Mouse (Mus musculus): Measurements from ENCODE around the gene Fam186b.
A peak's percentile ranks its signal among the peaks of the same experiment; 100 is the strongest.
"Not testable (repeated sequence)": the region's sequence is repeated elsewhere in the genome, so short reads cannot be mapped to it uniquely, and the experiment has no call there.

Fam186b gene

DNA sequence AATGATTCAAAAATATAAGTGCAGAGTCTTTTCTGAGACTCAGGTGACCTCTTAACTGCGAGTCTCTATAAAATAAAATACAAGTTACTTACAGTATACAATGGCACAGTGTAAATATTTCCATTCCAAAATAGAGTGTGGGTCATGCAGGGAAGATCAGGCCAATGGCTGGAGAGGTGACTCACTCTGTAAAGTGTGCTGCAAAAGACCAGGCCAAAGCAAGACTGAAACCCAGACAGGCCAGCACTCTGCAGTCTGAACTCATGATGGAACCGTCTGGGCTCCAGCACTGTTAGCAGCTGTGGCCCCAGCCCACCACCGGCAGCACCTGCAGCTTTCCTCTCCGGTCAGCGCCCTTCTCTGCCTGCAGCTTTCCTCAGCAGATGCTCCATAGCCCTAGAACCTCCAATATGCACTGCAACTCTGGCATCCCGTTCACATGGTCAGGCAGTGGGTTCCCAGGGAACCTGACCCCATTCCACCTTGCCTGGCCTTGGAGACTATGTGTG lies 40.4 kb downstream of the Fam186b start:
- DNase-seq = no peak

DNA sequence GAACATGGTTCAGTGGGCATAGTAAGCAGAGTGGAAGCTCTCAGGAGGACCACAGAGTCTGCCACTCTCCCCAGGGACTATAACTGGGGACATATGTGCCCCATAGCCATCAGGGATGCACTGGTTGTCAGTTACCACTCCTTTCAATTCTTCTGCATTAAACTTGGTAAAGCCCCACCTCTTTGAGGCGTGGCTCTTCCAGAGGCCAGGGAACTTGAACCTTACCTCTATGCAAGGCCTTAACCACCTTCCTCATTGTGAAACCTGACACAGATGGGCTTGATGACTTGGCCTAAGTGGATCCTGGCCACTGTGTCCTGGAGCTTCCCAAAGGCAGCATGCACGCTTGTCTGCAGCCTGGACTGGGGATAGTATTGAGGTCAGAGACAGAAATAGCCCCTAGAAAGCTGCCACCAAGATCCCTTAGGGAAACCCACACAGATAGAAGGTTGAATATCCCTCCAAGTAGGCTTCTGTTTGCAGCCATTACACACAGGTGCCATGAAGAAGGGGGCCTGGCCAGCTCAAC lies 41.1 kb downstream of the Fam186b start:
- no peak for DNase-seq

DNA sequence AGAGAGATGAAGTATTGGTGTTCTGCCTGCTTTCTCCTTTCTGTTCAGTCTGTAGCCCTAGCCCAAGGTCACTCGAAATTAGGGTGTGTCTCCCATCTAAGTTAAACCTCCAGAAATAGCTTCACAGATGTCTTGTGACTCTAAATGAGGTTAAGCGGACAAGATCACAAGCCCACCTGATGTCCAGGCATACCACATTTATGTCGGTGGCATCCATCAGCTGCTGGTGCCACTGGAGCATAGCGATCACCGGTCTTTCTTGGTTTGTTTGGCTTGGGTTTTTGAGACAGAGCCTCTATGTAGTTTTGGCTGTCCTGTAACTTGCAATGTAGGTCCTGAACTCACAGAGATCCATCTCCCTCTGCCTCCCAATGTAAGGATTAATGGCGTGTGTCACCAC lies 41.9 kb downstream of the Fam186b start:
- no peak for DNase-seq

DNA sequence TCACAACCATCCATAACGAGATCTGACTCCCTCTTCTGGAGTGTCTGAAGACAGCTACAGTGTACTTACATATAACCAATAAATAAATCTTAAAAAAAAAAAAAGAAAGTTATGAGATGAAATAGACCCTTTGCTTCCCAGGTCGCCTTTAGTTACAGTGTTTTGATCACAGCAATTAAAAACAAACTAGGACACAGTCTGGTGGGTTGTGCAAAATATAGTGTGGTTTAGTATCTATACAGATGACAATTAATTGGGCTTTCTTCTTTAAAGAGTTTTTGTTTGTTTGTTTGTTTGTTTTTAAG lies 42.6 kb downstream of the Fam186b start:
- not testable (repeated sequence) for DNase-seq

DNA sequence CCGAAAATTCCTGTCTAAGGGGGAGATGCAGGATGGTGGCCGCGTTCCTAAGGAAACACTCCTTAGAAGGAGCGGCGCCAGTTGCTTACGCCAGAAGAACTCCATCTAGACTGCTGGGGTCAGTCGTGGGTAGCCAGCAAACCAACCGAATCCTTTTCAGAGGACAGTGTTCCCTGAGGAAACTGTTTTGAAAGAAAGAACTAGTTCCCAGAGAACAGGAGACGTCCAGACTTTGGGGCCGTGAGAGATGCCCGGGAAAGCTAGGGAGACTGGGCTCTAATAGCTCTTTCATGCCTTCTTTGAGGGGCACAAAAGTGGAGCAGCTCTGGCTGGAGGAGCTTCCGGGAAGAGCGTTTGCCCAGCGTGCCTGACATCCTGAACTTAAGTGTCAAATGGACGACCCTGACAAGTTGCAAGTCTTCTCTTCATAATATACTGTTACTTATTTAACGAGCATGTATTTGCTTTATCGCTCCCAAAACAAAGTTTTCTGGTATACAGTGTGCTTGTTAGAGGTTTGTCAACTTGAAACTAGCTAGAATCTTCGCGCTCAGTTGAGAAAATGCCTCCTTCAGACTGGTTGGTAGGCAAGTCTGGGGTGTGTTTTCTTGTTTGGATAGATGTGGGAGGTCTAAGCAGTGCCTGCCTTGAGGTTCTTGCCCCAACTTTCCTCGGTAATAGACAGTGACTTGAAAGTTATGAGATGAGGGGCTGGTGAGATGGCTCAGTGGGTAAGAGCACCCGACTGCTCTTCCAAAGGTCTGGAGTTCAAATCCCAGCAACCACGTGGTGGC lies 43.1 kb downstream of the Fam186b start:
- DNase-seq = no peak

DNA sequence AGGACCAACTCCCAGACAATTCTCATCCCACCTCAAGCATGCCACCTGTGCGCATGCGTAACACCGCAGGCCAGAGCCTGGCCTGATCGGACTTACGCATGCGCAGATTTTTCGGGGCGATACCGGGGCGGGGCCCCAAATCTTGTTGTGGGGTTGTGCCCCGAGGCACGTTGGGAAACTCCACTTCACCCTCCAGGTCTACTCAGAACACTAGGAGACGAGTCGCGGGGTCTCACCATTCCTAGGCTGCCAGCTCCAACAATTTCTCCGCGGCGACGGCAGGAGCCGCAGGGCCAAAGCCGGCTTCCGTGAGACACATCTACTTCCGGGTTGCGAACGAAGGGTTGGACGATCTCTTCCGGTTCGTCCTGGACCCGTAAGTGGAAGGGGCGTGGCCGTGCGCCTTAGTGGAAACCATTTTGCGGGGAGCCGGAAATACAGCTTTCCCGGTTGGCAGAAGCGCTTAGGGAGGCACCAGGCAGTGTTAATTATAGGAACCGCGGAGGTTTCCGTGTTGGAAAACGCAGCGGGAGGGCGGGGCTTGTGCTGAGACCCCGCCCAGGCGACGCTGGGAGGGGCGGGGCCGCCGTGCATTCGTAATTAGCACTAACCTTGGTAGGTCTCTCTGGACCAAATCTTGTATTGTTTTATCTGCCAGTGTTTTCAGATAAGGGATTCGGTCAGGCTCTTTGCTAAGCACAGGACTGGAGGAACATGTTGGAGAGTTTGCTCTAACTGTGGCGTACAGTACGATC lies 43.9 kb downstream of the Fam186b start, which contains the start of gene Mcrs1:
TSS of gene Mcrs1 (minus strand) at position 336 of the 755 bp plus-strand sequence.
- peak; percentile 97 for DNase-seq

DNA sequence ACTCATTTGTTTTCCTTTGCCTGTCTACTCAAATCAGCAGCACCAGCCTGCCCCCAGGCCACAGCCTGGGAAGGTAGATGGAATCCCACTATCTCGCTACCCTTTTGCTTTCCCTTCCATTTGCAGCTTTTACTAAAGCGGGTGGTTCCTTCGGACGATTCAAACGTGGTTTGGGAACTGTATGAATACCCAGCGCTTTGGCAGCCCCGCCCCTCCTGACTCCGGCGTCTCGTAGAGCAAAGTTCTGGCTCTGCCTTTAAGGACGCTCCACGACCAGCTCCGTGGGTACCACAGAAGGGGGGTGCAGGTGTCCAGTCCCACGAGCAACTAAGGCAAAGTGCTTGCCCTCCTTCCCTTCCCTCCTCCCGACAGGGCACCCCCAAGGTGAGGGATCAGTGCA lies 44.6 kb downstream of the Fam186b start:
- DNase-seq = peak; percentile 44

DNA sequence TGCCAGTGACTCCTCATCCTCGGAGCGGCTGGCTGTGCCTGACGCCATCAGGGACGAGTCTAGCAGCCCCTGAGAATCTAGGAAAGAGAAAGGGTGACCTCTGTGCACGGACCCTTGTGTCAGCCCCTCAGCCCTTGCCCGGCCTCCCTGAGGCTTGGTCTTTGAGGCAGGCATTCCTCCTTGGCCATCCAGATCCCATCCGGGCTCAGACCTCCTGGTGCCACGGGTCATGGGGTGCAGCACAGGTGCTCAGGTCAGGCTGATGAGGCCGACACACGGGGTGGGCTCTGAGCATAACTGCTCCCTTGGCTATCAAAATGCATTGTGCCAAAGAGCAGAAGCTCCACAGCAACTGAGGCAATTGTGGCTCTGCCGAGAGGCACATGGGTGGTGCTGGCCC lies 45.8 kb downstream of the Fam186b start:
- no peak for DNase-seq

DNA sequence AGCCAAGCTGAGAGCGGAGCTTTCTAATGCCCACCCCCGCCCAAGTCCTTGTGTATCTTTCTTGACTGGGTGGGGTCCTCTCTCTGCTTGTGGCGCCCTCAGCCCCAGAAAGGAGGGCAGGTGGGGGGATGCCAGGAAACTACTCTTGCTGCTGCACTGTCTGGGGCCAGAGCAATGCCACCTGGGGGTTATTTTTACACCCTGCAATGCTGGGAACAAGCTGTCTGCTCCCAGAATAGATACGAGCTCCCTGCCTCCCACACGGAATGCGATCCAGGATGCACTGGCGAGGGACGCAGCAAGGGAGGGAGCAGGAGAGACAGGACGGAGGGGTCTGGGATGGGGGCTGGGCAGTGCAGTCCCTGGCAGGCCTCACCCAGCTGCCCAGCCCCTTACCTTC lies 46.7 kb downstream of the Fam186b start:
- no peak for DNase-seq

DNA sequence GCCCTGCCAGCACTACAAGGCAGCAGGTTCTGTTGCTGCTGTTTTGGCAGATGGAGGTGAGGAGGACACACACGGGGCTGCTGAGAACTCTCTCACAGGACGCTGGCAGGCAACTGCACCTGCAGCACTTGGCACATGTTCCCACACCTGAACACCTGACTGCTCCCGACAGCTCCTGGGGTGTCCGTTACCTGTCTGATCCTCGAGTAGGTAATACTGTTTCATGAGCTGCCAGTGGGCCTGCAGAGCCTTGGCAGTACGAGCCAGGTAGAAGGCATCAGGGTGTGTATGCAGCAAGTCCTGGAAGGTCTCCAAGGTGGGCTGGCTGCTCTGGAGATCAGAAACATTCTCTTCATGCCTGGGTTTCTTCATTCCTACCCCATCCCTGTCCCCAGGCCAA lies 49.0 kb downstream of the Fam186b start:
- DNase-seq = not testable (repeated sequence)

DNA sequence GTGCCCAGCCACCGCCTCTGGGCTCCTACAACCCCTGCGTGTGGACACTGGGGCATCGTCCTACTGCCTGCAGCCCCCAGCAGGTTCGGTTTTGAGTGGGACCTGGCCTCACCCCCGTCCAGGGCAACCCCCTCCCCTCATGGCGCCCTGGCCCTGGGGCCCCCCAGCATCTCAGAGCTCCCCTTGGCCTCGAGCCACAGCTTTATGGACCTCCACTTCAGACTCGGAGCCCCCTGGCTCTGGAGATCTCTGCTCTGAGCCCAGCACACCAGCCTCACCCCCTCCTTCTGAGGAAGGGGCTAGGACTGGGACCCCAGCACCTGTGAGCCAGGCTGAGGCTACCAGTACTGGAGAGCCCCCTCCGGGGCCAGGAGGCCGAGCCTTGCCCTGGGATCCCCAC lies 53.6 kb downstream of the Fam186b start:
- no peak for DNase-seq

DNA sequence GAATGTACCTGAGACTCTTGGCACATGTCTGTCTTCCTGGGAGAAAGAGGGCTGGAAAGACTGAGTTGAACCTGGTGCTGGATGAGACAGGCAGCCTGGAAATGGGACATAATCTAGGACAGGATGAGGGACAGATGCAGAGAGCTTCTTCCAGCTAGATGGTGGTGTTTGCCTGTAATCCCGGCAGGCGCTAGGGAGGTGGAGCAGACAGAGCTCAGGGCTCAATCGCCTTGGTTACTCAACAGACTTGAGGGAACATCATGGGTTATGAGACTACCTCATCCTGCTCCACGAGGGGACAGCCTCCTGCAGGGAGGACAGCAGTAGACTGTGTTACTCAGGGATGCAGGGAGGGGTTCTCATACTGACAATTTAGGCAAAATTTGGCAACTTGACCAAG lies 54.4 kb downstream of the Fam186b start:
- DNase-seq = no peak

DNA sequence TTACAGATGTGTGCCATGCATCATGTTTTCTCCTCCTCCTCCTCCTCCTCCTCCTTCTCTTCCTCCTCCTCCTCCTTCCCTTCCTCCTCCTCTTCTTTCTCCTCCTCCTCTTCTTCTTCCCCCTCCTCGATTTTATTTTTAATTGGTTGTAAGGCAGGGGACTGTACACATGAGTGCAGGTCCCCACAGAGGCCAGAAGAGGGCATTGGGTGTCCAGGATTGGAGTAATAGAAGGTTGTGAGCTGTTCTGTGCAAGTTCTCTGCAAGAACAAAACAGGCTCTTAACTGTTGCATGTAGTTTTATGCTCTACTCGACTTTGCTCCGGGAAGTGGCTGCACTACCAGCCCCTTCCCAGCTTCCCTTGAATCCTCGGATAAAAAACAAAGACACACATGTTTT lies 55.6 kb downstream of the Fam186b start:
- DNase-seq = no peak

DNA sequence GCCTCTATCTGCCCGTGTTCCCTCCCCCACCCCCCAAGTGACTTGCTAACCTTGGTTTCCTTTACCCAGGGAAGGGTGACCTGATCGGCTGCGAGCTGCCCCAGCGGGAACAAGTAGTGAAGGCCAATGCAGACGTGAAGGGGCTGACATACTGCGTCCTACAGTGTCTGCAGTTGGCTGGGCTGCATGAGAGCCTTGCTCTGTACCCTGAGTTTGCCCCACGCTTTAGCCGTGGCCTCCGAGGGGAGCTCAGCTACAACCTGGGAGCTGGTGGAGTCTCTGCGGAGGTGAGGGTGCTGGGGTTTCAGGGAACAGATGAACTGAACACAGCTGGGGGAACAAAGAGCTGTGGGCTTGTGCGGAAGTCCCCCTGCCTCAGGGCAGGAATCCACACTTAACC lies 57.7 kb downstream of the Fam186b start:
- DNase-seq = peak; percentile 72

DNA sequence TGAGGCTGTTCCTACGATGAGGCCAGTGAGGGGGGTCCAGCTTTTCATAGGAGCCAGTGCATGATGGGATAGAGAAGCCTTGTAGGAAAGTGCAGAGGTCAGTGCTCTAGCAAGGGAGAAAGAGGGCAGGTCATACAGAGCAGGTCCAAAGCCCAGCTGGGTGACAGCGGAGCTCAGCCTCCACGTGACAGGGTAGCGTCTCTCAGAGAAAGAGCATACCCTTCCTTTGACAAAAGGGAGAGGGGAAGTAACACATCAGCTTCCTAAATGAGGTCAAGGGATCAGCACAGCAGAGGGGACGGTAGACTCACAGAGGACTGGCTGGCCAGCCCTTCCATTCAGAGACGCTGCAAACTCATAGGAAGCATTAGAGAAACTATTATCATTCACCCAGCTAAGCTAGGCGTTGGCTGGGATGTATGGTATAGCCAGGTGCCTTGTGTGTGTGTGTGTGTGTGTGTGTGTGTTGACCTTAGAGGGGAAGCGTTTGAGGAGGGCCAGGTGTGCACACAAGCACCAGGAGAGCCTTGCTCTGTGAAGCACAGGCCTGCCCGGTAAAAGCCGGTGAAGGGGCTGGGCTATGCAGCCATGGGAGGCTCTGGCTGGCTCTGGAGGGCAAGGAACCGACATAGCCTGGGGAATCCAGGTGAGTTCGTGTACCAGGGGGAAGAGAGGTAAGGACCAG lies 61.2 kb downstream of the Fam186b start:
- peak; percentile 61 for DNase-seq

DNA sequence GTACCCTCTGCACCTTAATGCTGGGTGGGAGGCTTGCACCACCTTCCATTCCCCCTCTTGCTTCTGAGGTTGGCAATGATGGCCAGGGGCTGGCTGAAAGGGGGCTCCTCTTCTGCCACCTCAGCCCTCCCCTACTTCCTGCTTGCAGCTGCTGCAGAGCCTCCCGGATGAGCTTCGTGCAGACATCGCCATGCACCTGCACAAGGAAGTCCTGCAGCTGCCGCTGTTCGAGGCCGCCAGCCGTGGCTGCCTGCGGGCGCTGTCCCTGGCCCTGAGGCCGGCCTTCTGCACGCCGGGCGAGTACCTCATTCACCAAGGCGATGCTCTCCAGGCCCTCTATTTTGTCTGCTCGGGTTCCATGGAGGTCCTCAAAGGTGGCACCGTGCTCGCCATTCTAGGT lies 62.0 kb downstream of the Fam186b start:
- peak; percentile 83 for DNase-seq

DNA sequence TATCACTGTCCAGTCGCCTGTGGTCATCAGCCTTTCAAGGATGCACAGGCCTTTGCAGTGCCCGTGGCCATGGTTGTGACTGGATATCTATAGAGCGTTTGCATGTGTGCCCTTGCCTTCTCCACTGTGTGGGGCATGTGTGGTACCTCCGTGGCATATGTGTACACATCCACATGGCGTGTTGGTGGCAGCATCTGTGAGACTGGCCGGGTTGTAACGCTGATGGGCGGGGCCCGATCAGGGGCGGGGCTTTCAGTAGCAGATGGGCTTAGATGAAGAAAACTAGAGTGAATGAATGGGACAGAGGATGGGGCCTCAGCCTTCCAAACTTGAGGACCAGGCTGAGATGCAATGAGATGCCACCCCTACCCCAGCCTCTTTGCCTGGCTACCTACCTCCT lies 63.7 kb downstream of the Fam186b start:
- DNase-seq = peak; percentile 47

DNA sequence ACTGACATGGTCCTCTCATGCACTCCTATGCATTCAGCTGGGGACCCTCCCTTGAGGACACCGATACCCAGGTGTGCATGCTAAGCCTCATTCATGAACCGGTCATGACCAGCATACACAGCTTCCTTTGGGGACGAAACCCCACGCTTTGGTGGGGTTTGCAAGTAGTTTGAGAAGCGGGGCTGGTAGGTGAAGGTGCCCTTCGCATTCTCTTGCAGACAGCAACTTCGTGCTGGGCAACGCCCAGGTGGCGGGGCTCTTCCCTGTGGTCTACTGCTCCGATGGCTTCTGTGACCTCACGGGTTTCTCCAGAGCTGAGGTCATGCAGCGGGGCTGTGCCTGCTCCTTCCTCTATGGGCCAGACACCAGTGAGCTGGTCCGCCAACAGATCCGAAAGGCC lies 69.6 kb downstream of the Fam186b start:
- no peak for DNase-seq

DNA sequence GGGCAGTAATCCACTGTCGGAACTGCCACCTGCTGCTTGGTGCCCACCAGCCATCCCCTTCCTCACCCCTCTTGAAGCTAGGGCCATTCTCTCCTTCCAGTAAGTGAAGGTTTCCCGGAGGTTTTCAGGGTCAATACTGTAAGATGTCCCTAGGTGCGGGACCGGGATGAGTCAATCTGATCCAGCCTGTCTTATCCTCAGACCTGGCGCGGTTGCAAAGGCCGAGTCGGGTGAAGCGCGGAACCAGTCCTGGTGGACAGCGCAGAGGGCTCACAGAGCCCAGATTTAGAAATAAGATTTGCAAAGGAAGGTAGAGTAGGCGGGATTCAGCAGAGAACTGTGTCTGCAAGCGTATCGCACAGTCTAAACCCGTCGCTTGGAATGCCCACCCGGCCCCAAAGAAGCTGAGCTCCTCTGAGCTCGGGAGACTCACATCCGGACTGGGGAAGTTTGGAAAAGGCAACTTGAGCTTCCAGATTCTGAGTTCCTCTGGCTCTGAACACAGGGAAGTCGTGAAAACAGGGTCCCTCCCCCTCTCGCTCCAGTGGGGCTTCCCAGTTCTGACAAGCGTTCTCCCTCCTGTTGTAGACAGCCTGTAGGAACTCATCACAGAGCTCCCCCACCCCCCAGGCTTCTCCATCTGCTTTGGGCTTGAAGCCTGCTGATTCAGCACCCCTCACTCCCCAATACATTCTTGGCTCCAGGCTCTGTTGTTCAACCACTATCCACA lies 70.4 kb downstream of the Fam186b start:
- DNase-seq = no peak

DNA sequence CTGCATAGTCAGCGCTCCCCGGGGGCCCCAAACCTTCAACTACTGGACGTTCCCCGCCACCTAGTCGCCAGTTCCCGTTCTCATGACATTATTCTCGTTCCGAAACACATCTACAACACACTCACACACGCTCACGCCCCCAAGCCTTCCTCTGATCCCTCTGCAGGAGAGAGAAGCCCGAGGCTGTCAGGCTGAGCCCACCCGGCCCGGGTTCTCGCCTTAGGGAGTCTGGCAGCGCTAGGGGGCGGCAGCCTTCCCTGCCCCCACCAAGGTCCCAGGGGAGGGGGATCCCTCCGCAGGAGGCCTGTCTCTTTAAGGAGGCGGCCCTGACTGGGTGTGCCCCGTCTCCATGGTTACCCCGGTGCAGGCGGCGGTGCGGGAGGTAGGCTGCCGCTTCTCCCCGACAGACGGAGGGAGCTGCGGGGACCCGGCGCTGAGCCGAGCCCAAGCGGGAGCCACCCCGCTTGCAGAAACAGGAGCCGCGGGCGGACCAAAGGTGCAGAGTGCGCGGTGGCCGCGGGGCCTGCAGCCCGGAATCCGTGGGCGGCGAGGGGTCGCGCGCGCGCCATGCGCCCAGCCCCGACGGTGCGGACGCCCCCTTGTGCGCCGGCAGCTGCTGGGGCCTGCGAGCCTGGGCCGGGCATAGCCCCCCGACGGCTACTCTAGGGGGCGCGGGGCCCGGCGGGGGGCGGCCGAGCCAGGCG lies 71.3 kb downstream of the Fam186b start, which contains the start of gene Kcnh3:
TSS of gene Kcnh3 (plus strand) at position 654 of the 704 bp plus-strand sequence.
- DNase-seq = peak; percentile 86

DNA sequence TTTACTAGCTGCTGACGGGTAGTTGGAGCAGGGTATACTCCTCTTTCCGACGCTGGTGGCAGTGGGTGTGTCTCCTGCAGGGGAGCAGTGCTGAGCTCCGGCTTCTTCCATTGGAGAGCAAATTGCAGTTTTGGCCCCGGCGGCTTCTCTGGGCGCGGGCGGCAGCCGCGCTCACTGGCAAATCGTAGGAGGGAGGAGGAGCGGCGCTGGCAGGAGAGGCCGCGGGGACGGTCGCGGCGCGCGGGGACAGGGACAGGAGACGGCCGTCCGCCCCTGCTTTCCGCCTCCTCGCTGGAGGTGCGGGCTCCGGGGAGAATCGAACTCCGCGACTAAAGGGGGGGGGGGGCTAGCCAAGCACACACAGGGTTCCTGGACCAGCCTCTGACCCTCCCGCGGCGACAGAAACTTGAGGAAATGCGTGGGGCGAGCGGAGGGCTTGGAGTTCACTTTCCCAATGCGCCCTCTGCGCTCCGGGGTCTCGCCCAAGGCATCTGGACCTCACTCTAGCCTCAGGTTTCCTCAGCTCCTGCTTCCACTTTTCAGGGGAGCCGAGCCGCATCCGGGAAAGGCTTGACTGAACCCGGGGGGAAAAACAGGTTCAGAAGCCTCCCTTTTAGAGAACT lies 72.0 kb downstream of the Fam186b start:
- peak; percentile 70 for DNase-seq
